Mouse (Mus musculus): ENCODE measurements around the gene 2010111I01Rik. TPM values are rescaled to one million over a fixed set of nuclear protein-coding genes. Genes with fewer than 3 reads are reported as not detected.
A peak's percentile ranks its signal among the peaks of the same experiment; 100 is the strongest.
"Not testable (repeated sequence)": the region's sequence is repeated elsewhere in the genome, so short reads cannot be mapped to it uniquely, and the experiment has no call there.

The 2010111I01Rik gene
- total RNA-seq, 2 experiments from 2014 or later: 89.8 to 91.4 TPM

DNA sequence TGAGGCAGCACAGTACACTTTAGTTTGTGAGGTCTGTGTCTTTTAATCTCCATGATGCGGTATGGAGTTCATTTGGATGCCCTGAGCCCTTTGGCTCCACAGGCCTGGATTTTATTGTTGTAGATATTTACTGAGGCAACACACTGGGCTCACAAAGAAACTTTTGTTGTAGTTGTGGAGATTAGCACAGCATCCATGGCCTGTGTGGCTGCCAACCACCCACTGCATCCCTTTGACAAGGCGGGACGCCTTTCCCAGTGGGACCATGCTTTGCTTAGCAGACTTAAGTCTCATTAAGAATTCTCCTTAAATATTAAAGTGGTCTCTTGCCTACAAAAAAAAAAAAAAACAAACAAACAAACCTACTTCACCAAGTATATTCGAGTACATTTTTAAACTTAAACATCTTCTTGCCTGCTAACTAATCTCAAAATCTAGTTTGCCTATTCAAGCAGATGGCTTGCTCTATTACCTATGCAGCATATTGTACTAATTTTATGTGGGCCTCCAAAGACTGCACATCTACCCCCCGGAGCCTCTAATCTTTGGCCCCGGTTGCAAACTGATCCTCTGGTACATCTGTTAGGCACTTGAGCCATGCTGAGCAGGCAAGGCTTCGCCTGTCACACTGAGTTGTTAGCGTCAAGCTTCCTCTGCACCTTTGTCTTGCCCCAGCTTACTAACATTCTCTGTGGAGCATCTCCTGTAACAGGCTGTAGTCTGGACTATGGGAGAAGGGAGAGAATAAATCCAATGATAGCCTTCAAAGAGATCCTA is 239.0 kb downstream of the 2010111I01Rik start:
- DNase-seq (ENCODE audit: low spot score in 2 of 2): no peak
- Histone ChIP-seq H3K27ac (0 out of 2 replicates have a peak overlapping the region, but pooled peaks have one; percentile 23), H3K4me3 (no peak overlapping the region)
- no peak for TF ChIP-seq CTCF (conservative IDR thresholded peaks at IDR 0.05)

DNA sequence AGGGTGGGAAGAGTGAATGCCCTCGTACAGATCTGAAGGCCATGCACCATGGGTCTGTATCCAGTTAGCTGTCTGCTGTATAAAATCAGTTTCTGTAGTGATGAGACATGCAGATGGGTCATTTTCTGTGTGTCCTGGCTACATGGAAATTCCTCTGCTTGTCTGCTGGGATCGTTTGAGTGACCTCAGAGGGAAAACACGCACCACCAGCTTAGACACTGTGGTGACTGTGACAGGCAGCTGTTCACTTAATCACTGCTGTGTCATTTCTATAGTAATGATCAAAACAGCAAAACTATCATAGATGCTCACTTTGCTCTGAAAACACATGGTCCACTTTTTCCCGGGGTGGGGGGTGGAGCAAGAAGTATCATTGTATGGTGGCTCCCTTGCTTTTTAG is 241.1 kb downstream of the 2010111I01Rik start:
- no peak for TF ChIP-seq CTCF (conservative IDR thresholded peaks at IDR 0.05)
- DNase-seq (ENCODE audit: low spot score in 2 of 2): no peak

GRCm38 (mm10) chr13:63206396-63206795 is 241.7 kb downstream of the 2010111I01Rik start:
- TF ChIP-seq CTCF (conservative IDR thresholded peaks at IDR 0.05): no peak
- DNase-seq (ENCODE audit: low spot score in 2 of 2): no peak
- no peak overlapping the region for H3K4me3 ChIP-seq
- H3K27ac ChIP-seq: no peak overlapping the region

More for the DNA sequence above, 241.1 kb downstream of the 2010111I01Rik start:
- Histone ChIP-seq H3K27ac (no peak overlapping the region), H3K4me3 (no peak overlapping the region)

GRCm38 (mm10) chr13:63216537-63216936 is 251.8 kb downstream of the 2010111I01Rik start:
- DNase-seq (ENCODE audit: low spot score in 2 of 2): no peak
- no peak overlapping the region for H3K4me3 ChIP-seq
- no peak overlapping the region for H3K27ac ChIP-seq
- TF ChIP-seq CTCF (conservative IDR thresholded peaks at IDR 0.05): no peak

GRCm38 (mm10) chr13:63223026-63223770 is 258.5 kb downstream of the 2010111I01Rik start:
- no peak for DNase-seq (ENCODE audit: low spot score in 2 of 2)
- H3K27ac ChIP-seq: no peak overlapping the region
- TF ChIP-seq CTCF (conservative IDR thresholded peaks at IDR 0.05): no peak
- no peak overlapping the region for H3K4me3 ChIP-seq

DNA sequence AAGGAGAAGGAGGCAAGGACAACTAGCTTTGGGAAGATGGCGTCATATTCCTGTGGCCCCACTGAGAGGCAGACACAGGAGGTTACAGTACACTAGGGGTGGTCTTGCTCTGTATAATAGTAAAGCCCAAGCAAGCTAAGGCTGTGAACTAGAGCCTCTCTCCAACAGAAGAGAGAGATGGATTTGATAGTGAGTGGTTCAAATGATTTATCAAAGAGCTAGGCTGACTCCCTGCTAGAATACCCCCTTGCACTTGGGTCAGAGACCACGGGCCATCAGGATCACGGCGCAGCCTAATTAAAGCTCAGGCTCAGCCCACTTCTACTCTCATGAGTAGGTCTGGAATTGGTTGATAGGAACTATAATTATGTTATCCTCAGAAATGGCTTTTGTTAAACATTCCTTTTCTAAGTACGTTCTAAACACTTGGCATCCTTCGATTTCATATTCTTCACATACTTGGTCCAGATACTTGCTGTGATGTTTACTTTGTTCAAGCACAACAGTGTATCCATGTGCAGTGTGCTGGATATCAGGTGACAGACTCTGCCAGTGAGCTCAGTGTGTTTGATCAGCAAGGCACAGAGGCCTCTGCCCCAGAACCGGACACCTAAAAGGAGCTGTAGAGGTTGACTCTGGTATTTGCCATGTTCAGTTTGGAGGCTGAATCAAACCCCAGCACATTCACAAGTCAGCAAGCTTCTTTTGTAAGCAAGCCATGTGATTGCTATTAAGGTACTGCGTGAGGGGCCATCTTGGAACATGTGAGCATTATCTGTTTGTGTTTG is 261.3 kb downstream of the 2010111I01Rik start:
- H3K27ac ChIP-seq: no peak overlapping the region
- H3K4me3 ChIP-seq: no peak overlapping the region
- no peak for DNase-seq (ENCODE audit: low spot score in 2 of 2)
- TF ChIP-seq CTCF (conservative IDR thresholded peaks at IDR 0.05): no peak

DNA sequence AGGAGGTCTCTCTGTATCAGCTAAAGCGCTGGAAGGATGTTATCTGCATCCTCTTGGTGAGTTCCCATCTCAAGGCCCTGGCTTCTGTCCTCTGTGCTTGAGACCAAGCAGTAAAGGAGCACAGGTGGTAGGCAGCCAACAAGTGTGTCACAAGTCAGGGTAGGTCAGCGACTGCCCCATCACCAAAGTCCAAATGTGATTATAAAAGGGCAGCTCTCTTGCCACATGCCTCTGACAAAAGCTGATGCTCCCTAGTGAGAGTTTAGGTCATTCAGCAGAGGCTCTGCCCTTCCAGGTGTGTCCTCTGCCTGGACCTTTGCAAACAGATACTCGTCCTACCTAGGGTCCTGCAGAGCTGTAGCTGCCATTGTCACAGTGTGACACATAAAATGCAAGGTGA is 263.1 kb downstream of the 2010111I01Rik start:
- no peak for TF ChIP-seq CTCF (conservative IDR thresholded peaks at IDR 0.05)
- DNase-seq (ENCODE audit: low spot score in 2 of 2): no peak
- Histone ChIP-seq H3K27ac (no peak overlapping the region), H3K4me3 (no peak overlapping the region)

- H3K27ac ChIP-seq: no peak overlapping the region
- no peak overlapping the region for H3K4me3 ChIP-seq
- DNase-seq (ENCODE audit: low spot score in 2 of 2): no peak
- TF ChIP-seq CTCF (conservative IDR thresholded peaks at IDR 0.05): no peak
These were observed 266.4 kb downstream of the 2010111I01Rik start for GRCm38 (mm10) chr13:63230955-63231701.

GRCm38 (mm10) chr13:63231702-63232070 is 267.0 kb downstream of the 2010111I01Rik start:
- no peak for TF ChIP-seq CTCF (conservative IDR thresholded peaks at IDR 0.05)
- H3K4me3 ChIP-seq: no peak overlapping the region
- no peak overlapping the region for H3K27ac ChIP-seq
- DNase-seq (ENCODE audit: low spot score in 2 of 2): no peak

- Histone ChIP-seq H3K4me3 (no peak overlapping the region), H3K27ac (no peak overlapping the region)
- no peak for DNase-seq (ENCODE audit: low spot score in 2 of 2)
- TF ChIP-seq CTCF (conservative IDR thresholded peaks at IDR 0.05): no peak
These were observed 267.9 kb downstream of the 2010111I01Rik start for GRCm38 (mm10) chr13:63232558-63232957.

GRCm38 (mm10) chr13:63234520-63234919 is 269.8 kb downstream of the 2010111I01Rik start:
- H3K27ac ChIP-seq; DNase-seq (ENCODE audit: low spot score in 2 of 2); H3K4me3 ChIP-seq: not testable (repeated sequence)
- TF ChIP-seq CTCF (conservative IDR thresholded peaks at IDR 0.05): peak; percentile 31; the same call in 1 of the 2 replicates

DNA sequence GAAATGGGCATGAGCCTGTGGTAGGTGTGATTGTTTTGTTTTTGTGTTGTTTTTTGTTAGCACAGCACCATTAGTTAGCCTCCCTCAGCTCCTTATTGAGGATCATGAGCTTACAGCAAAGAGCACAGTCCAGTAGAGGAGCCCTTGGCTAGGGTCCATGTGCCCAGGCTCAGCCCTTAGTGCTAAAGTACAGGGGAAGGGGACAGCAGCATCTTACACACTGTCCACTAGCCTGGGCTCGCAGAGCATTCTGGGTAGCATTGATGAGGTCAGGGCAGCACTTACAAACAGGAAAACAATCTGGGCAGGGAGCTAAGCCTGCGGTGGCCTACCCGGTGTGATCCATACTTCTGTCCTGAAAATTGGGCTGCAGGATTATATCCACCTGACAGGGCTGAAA is 270.9 kb downstream of the 2010111I01Rik start:
- H3K4me3 ChIP-seq: no peak overlapping the region
- TF ChIP-seq CTCF (conservative IDR thresholded peaks at IDR 0.05): no peak
- DNase-seq (ENCODE audit: low spot score in 2 of 2): no peak
- H3K27ac ChIP-seq: no peak overlapping the region

All from layer of hippocampus, adult 2 months (tissue).